Mouse (Mus musculus) erythroblast, embryonic 14.5 days (primary cell): Measurements from ENCODE around the gene Sertad1.

Source experiments
- GATA1 ChIP-seq: IDR thresholded peaks from 2 replicates; pipeline ENCODE4 v1.6.1; 2012; ENCODE audit warnings: low read length, inconsistent platforms, mixed read lengths
- TAL1 ChIP-seq: IDR thresholded peaks from 3 replicates; pipeline ENCODE4 v1.6.1; 2012; ENCODE audit warnings: low read length, inconsistent platforms, mixed read lengths

DNA sequence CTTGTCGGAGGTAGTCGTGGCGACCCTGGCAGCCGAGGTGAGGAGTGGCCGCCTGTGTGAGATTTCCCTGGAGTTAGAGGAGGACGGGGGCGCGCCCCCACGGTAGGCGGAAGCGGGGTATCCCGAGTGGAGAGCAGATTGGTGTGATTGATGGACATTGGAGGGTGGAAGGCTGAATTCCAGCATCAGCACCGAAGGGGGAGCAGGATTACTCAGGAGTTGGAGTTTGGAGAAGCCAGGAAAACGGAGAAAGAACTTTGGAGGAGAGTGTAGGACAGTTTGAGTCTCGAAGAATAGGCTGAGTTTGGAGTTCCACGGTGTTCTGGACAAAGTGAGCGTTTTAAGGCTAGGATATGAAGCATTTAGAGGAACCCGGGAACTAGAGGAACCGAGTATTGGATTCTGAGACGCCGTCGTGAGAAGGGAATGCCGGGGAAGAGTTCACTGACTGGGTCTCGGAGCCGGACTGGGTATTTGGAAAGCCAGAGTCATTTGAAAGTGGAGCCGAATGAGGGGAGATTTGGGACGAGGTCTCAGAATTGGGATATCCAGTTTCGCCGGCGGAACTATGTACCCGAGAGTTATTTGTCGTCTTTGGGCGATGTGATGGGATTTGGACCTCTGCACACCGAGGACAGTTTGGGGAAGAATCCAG lies 12.7 kb upstream of the Sertad1 start:
- TF ChIP-seq GATA1 (no peak), TAL1 (no peak)
